Mouse (Mus musculus) adrenal gland, adult 2 months (tissue): ENCODE measurements around the gene Pdx1. TPM values are rescaled to one million over a fixed set of nuclear protein-coding genes. Genes with fewer than 3 reads are reported as not detected.

Experiments used
- DNase-seq: peaks from one replicate; pipeline ENCODE4 v3.0.0; 2021
- long read RNA-seq: library from polyadenylated mRNA; stranded (forward); transcript quantifications from one replicate; pipeline ENCODE4 v2.0.0, GENCODE M21; 2021
- polyA plus RNA-seq: library from polyadenylated mRNA; depleted of rRNA; stranded (reverse); fragments of >200 nt; gene quantifications from 2 replicates; pipeline ENCODE4 v1.2.3, GENCODE M21; 2012; rRNA removed
- total RNA-seq, 2 experiments: library from RNA; stranded (reverse); gene quantifications; 2 replicates each; pipeline ENCODE4 v1.2.3; 2021

The Pdx1 gene
- total RNA-seq (not detected), polyA plus RNA-seq (not detected in 2 replicates)
- long read RNA-seq = 0 reads

GRCm38 (mm10) chr5:147269926-147270672 lies at the start of gene Pdx1:
TSS of gene Pdx1 (plus strand) at chr5:147269959.
- peak; percentile 12 for DNase-seq

GRCm38 (mm10) chr5:147227354-147228112 lies 42.2 kb upstream of the Pdx1 start:
- DNase-seq = peak; percentile 87

- DNase-seq = no peak
These were observed 34.1 kb upstream of the Pdx1 start for GRCm38 (mm10) chr5:147235406-147236309.

- no peak for DNase-seq
These were observed 25.9 kb upstream of the Pdx1 start for GRCm38 (mm10) chr5:147243908-147244307.

GRCm38 (mm10) chr5:147260189-147260588 lies 9.6 kb upstream of the Pdx1 start:
- no peak for DNase-seq

- DNase-seq = no peak
These were observed 9.0 kb upstream of the Pdx1 start for GRCm38 (mm10) chr5:147260778-147261177.

GRCm38 (mm10) chr5:147261899-147262541 lies 7.7 kb upstream of the Pdx1 start:
- no peak for DNase-seq

- DNase-seq = no peak
These were observed 5.8 kb upstream of the Pdx1 start for GRCm38 (mm10) chr5:147263945-147264344.

GRCm38 (mm10) chr5:147267434-147267833 lies 2.3 kb upstream of the Pdx1 start:
- no peak for DNase-seq

GRCm38 (mm10) chr5:147268728-147269127 lies 1.0 kb upstream of the Pdx1 start:
- peak; percentile 10 for DNase-seq

GRCm38 (mm10) chr5:147269371-147269770 lies 388 bp upstream of the Pdx1 start:
- no peak for DNase-seq

GRCm38 (mm10) chr5:147270673-147271655 lies 1.2 kb downstream of the Pdx1 start:
- DNase-seq = no peak

GRCm38 (mm10) chr5:147272046-147272807 lies 2.5 kb downstream of the Pdx1 start:
- DNase-seq = no peak

- no peak for DNase-seq
These were observed 3.1 kb downstream of the Pdx1 start for GRCm38 (mm10) chr5:147272808-147273345.

GRCm38 (mm10) chr5:147274174-147275141 lies 4.7 kb downstream of the Pdx1 start:
- DNase-seq = no peak

- no peak for DNase-seq
These were observed 6.0 kb downstream of the Pdx1 start for GRCm38 (mm10) chr5:147275761-147276160.

GRCm38 (mm10) chr5:147276701-147277546 lies 7.2 kb downstream of the Pdx1 start:
- no peak for DNase-seq
